Mouse (Mus musculus) heart, postnatal 14 days (tissue): ENCODE measurements around the gene Usp21. TPM values are rescaled to one million over a fixed set of nuclear protein-coding genes. Genes with fewer than 3 reads are reported as not detected.

Source experiments
- total RNA-seq, 2 experiments: library from RNA; stranded (reverse); gene quantifications; 2 replicates each; pipeline ENCODE4 v1.2.3; 2021

The Usp21 gene
- total RNA-seq, 2 experiments from 2014 or later = 20.0 to 22.4 TPM

Other genes with a start within 250 kb of the Usp21 start
- gene Fcgr3, start 223.1 kb downstream of the Usp21 start, total RNA-seq = 10 to 100 TPM; 11.8 to 11.9 TPM
- 1 to 10 TPM in 1 of 2 experiments, under 1 TPM in 1; 1.00 to 2.1 TPM for gene Cfap126, start 174.1 kb downstream of the Usp21 start, total RNA-seq
- gene Sdhc, start 137.4 kb downstream of the Usp21 start, total RNA-seq = 1,000 to 10,000 TPM; 1,008 to 1,038 TPM
- 10 to 100 TPM in 1 of 2 experiments, not detected in 1; 18.9 TPM for gene Mpz, start 137.3 kb downstream of the Usp21 start, total RNA-seq
- 100 to 1,000 TPM; 180 to 188 TPM for gene Pcp4l1, start 91.7 kb downstream of the Usp21 start, total RNA-seq
- under 1 TPM in 1 of 2 experiments, not detected in 1; 0.14 TPM for gene Nr1i3, start 74.0 kb downstream of the Usp21 start, total RNA-seq
- 10 to 100 TPM; 86.2 to 92.8 TPM for gene Tomm40l, start 65.5 kb downstream of the Usp21 start, total RNA-seq
- 1 to 10 TPM; 1.6 to 4.0 TPM for gene Apoa2, start 62.9 kb downstream of the Usp21 start, total RNA-seq
- gene Fcer1g, start 53.6 kb downstream of the Usp21 start, total RNA-seq = 10 to 100 TPM; 10.2 to 11.6 TPM
- gene Adamts4, start 37.6 kb downstream of the Usp21 start, total RNA-seq = 1 to 10 TPM; 2.9 to 3.6 TPM
- gene Ndufs2, start 36.6 kb downstream of the Usp21 start, total RNA-seq = 1,000 to 10,000 TPM; 1,236 to 1,272 TPM
- gene B4galt3, start 17.7 kb downstream of the Usp21 start, total RNA-seq = 10 to 100 TPM; 19.5 to 25.7 TPM
- gene Ppox, start 6.8 kb downstream of the Usp21 start, total RNA-seq = 10 to 100 TPM; 16.4 to 21.3 TPM
- gene Ufc1, start 7.0 kb upstream of the Usp21 start, total RNA-seq = 10 to 100 TPM; 82.9 to 88.2 TPM
- gene Dedd, start 41.2 kb upstream of the Usp21 start, total RNA-seq = 10 to 100 TPM; 24.4 to 25.9 TPM
- gene Nit1, start 57.7 kb upstream of the Usp21 start, total RNA-seq = 10 to 100 TPM; 20.0 to 24.6 TPM
- gene Pfdn2, start 57.7 kb upstream of the Usp21 start, total RNA-seq = 10 to 100 TPM; 63.7 to 74.3 TPM
- under 1 TPM in 1 of 2 experiments, not detected in 1; 0.17 TPM for gene Klhdc9, start 72.8 kb upstream of the Usp21 start, total RNA-seq
- under 1 TPM; 0.14 to 0.15 TPM for gene Nectin4, start 82.1 kb upstream of the Usp21 start, total RNA-seq
- gene Arhgap30, start 101.0 kb upstream of the Usp21 start, total RNA-seq = 1 to 10 TPM; 2.3 to 4.5 TPM
- gene Usf1, start 123.3 kb upstream of the Usp21 start, total RNA-seq = 10 to 100 TPM; 42.3 to 46.1 TPM
- gene Tstd1, start 130.9 kb upstream of the Usp21 start, total RNA-seq = 1 to 10 TPM; 2.2 to 2.5 TPM
- 10 to 100 TPM; 46.3 to 48.9 TPM for gene F11r, start 149.5 kb upstream of the Usp21 start, total RNA-seq
- 1 to 10 TPM; 2.8 to 3.2 TPM for gene Alyref2, start 215.5 kb upstream of the Usp21 start, total RNA-seq
- not detected for gene Itln1, start 247.3 kb upstream of the Usp21 start, total RNA-seq